ENCODE assay signal across 15 mouse cellular contexts in genomic region chr5:125974035-125974434, GRCm38 (mm10).
"Had no signal": no experiment of that assay in that cellular context is flagged by ENCODE, and none has a peak within 500 bp of the region (broad histone marks: within the 10 kb centered on the region; RNA-seq: fewer than 3 reads in every experiment).

No protein-coding gene starts in this region.

- H3K9ac ChIP-seq: limb, embryonic 13.5 days; neural tube, embryonic 13.5 days had no signal

- H3K4me3 ChIP-seq: limb, embryonic 13.5 days; midbrain, embryonic 10.5 days; neural tube, embryonic 13.5 days had no signal

- ATAC-seq: lung, postnatal 0 days had no signal

- DNase-seq: kidney, adult 11 months; kidney, adult 9 months; kidney, postnatal 36 days; left cerebral cortex, postnatal 4 days; lung, adult 18-20 months; lung, postnatal 36 days; midbrain, embryonic 14.5 days; right cerebral cortex, postnatal 25 days; thymus, adult 18-20 months; thymus, postnatal 14 days had no signal

- H3K4me2 ChIP-seq: limb, embryonic 13.5 days; neural tube, embryonic 13.5 days had no signal

- H3K36me3 ChIP-seq: limb, embryonic 13.5 days; midbrain, embryonic 10.5 days; neural tube, embryonic 13.5 days had no signal

- H3K27ac ChIP-seq: kidney, postnatal 0 days; limb, embryonic 13.5 days; midbrain, embryonic 10.5 days; neural tube, embryonic 13.5 days had no signal

- H3K27me3 ChIP-seq: limb, embryonic 13.5 days; neural tube, embryonic 13.5 days had no signal

- H3K4me1 ChIP-seq: limb, embryonic 13.5 days; midbrain, embryonic 10.5 days; neural tube, embryonic 13.5 days had no signal
